Mouse (Mus musculus) hindbrain, embryonic 11.5 days (tissue): Measurements from ENCODE around the gene Runx1. TPM values are rescaled to one million over a fixed set of nuclear protein-coding genes. Genes with fewer than 3 reads are reported as not detected.

Experiments used
- ATAC-seq: fragments of 200-750 bp; cut with Nextera tagmentation; 2 replicates; pipeline ENCODE4 v1.8.0; 2017; ENCODE audit warnings: mild to moderate bottlenecking, moderate TSS enrichment, moderate library complexity; ENCODE audit not compliant: low FRiP score
- DNase-seq: peaks from one replicate; pipeline ENCODE4 v3.0.0-alpha.2; 2015; ENCODE audit warnings: low spot score
- H3K27ac ChIP-seq: fragments of 300-500 bp; sonication (generic); 2 replicates; pipeline ENCODE4 v1.5.1; 2014; ENCODE audit warnings: mild to moderate bottlenecking, low read depth, low read length
- H3K27me3 ChIP-seq: fragments of 300-500 bp; sonication (generic); 2 replicates; pipeline ENCODE4 v1.6.1; 2014; ENCODE audit warnings: mild to moderate bottlenecking, low read length, moderate library complexity, mixed read lengths; ENCODE audit not compliant: control insufficient read depth, insufficient read depth
- H3K36me3 ChIP-seq: fragments of 300-500 bp; sonication (generic); 2 replicates; pipeline ENCODE4 v1.6.1; 2014; ENCODE audit warnings: mild to moderate bottlenecking, low read length, moderate library complexity, mixed read lengths; ENCODE audit not compliant: control insufficient read depth, insufficient read depth
- H3K4me1 ChIP-seq: fragments of 300-500 bp; sonication (generic); replicated peaks from 2 replicates; pipeline ENCODE4 v1.6.1; 2014; ENCODE audit warnings: low read length, mixed read lengths; ENCODE audit not compliant: control insufficient read depth, insufficient read depth
- H3K4me2 ChIP-seq: fragments of 300-500 bp; sonication (generic); replicated peaks from 2 replicates; pipeline ENCODE4 v1.6.1; 2014; ENCODE audit warnings: mild to moderate bottlenecking, low read depth, low read length
- H3K4me3 ChIP-seq: fragments of 300-500 bp; sonication (generic); 2 replicates; pipeline ENCODE4 v1.5.1; 2014; ENCODE audit warnings: low read depth, low read length
- H3K9ac ChIP-seq: fragments of 300-500 bp; sonication (generic); 2 replicates; pipeline ENCODE4 v1.6.1; 2014; ENCODE audit warnings: low read depth, low read length
- H3K9me3 ChIP-seq: fragments of 300-500 bp; sonication (generic); 2 replicates; pipeline ENCODE4 v1.6.1; 2016; ENCODE audit warnings: low read length; ENCODE audit not compliant: control insufficient read depth
- WGBS: fragments of 180-500 bp; shearing (Covaris S2); extraction: QIAGEN DNeasy Blood & Tissue Kit; methylation state at CpG from one replicate; pipeline ENCODE4 v1.1.7; 2014; 5-methylcytosine and 5-hydroxymethylcytosine counted together
- polyA plus RNA-seq: library from polyadenylated mRNA; unstranded; fragments of >200 nt; fragmentation: Nextera tagmentation; extraction: Ambion mirVana; gene quantifications from 2 replicates; pipeline ENCODE4 v1.2.1, GENCODE M21; 2014

Gene Runx1
- polyA plus RNA-seq, 1 experiment from 2014 or later = 2.6 TPM

DNA sequence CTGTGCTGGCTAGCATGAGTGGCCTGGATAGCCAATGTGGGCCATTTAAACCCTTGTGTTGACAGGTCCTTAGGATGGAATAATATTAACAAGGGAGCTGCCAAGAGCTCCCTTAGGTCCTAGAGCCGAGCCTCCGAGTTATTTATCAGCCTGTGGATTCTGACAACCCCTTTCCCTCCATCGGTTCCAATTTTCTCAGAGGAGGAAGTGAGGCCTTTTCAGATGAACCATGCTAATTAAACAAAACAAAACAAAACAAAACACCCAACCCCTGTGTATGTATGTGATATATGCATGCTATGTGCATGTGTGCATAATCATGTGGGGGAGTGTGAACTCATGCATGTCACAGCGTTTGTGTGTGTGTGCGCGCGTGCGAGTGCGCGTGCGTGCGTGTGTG, 3.3 kb downstream of the Runx1 start:
- H3K36me3 ChIP-seq = no peaks in the 10 kb centered on the region
- H3K4me1 ChIP-seq = no peaks in the 10 kb centered on the region
- DNase-seq (no peak), ATAC-seq (no peak)
- no peaks in the 10 kb centered on the region for H3K27me3 ChIP-seq
- H3K4me3 ChIP-seq = no peak overlapping the region
- H3K27ac ChIP-seq = no peak overlapping the region
- WGBS = 82% methylated on average over 12 of the region's 12 CpGs
- H3K9ac ChIP-seq = no peak overlapping the region
- H3K9me3 ChIP-seq = no peaks in the 10 kb centered on the region
- H3K4me2 ChIP-seq = no peak overlapping the region

DNA sequence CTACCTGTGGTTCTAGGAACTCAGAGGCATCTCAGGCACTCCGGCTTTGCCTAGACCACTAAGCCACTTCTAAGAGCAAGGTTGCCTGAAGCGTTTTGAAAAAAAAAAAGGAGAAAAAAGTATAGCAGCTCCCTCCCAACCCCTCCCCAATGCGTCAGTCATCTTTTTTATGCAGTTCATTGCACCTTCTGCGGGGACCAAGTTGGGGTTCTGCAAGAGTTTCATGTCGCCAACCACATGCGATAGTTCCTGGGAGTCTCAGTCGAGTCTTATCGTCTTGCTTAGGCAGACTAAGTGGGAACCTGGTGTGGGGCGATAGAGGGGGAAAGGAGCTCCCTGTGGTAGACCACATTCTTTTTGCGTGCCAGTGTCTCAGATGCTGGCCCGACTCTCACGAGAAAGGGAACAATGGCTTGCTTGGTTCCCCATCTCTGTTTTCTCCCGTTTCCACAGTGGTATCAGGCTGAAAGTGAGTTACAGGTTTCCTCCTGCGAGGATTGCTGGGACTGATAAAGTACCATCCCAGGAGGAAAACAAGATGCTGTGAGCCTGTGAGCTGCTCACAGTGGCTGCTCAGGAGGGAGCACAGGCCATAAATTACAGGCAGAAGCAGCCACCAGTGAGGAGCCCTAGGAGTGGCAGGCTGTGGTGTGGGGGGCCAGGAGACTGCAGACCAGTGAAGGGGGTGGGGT, 3.9 kb downstream of the Runx1 start:
- WGBS = 62% methylated on average over 14 of the region's 14 CpGs
- Histone ChIP-seq H3K27ac (no peak overlapping the region), H3K4me2 (no peak overlapping the region), H3K9me3 (no peaks in the 10 kb centered on the region), H3K4me1 (no peaks in the 10 kb centered on the region), H3K27me3 (no peaks in the 10 kb centered on the region), H3K36me3 (no peaks in the 10 kb centered on the region), H3K4me3 (no peak overlapping the region), H3K9ac (no peak overlapping the region)
- DNase-seq (no peak), ATAC-seq (no peak)

GRCm38 (mm10) chr16:92821596-92821937, 4.4 kb downstream of the Runx1 start:
- no peak overlapping the region for H3K4me2 ChIP-seq
- no peak overlapping the region for H3K9ac ChIP-seq
- ATAC-seq (no peak), DNase-seq (no peak)
- H3K4me1 ChIP-seq = no peaks in the 10 kb centered on the region
- 88% methylated on average over 5 of the region's 5 CpGs for WGBS
- H3K36me3 ChIP-seq = no peaks in the 10 kb centered on the region
- no peak overlapping the region for H3K27ac ChIP-seq
- H3K9me3 ChIP-seq = no peaks in the 10 kb centered on the region
- no peak overlapping the region for H3K4me3 ChIP-seq
- H3K27me3 ChIP-seq = no peaks in the 10 kb centered on the region

DNA sequence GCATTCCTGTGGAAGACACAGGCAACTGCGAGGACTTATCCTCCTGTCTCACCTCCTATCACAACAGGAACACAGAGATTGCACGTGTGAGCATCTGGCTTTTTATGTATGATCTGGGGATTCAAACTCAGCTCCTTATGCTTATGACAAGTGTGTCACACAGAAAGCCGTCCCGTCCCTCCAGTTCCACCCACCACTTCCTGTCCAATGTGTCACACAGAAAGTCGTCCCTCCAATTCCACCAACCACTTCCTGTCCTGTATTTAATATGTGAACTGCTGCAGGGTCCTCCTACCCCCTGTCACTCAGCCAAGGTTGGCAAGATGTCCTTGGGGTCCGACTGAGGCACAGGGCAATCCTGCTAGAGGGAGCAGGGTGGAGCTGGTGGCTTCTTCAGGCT, 5.5 kb downstream of the Runx1 start:
- Histone ChIP-seq H3K27me3 (no peaks in the 10 kb centered on the region), H3K4me1 (no peaks in the 10 kb centered on the region), H3K9me3 (no peaks in the 10 kb centered on the region), H3K36me3 (no peaks in the 10 kb centered on the region), H3K4me3 (no peak overlapping the region), H3K9ac (no peak overlapping the region), H3K27ac (no peak overlapping the region), H3K4me2 (no peak overlapping the region)
- ATAC-seq (no peak), DNase-seq (no peak)
- WGBS = 86% methylated on average over 6 of the region's 6 CpGs

- WGBS = 91% methylated on average over 8 of the region's 8 CpGs
- H3K27ac ChIP-seq = no peak overlapping the region
- H3K27me3 ChIP-seq = no peaks in the 10 kb centered on the region
- no peak overlapping the region for H3K4me3 ChIP-seq
- H3K4me1 ChIP-seq = no peaks in the 10 kb centered on the region
- no peaks in the 10 kb centered on the region for H3K9me3 ChIP-seq
- ATAC-seq = no peak
- no peak overlapping the region for H3K4me2 ChIP-seq
- H3K9ac ChIP-seq = no peak overlapping the region
- DNase-seq = no peak
- no peaks in the 10 kb centered on the region for H3K36me3 ChIP-seq
These were observed 7.3 kb downstream of the Runx1 start for GRCm38 (mm10) chr16:92818480-92819269.

DNA sequence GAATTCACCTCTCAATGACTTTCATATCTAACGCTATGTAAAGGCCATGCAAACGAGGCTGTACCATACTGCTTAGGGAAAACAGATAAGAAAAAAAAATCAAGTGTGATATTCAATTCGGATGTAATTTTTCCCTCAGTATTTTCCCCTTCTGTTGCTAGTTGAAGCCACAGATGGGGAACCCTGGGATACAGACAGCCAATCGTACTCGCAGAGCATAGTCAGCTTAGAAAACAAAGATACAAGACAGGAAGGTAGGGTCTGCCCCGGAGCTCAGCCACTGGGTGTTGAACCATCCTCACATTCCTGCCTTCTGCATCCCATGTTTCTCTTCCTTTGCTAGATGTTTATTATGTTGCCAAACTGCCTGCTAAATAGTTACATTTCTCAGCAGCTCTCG, 9.9 kb downstream of the Runx1 start:
- Histone ChIP-seq H3K36me3 (no peaks in the 10 kb centered on the region), H3K4me3 (no peak overlapping the region), H3K4me1 (no peaks in the 10 kb centered on the region), H3K9me3 (no peaks in the 10 kb centered on the region), H3K27ac (no peak overlapping the region), H3K27me3 (no peaks in the 10 kb centered on the region), H3K4me2 (no peak overlapping the region), H3K9ac (no peak overlapping the region)
- WGBS = 91% methylated on average over 7 of the region's 7 CpGs
- no peak for ATAC-seq
- DNase-seq = no peak

DNA sequence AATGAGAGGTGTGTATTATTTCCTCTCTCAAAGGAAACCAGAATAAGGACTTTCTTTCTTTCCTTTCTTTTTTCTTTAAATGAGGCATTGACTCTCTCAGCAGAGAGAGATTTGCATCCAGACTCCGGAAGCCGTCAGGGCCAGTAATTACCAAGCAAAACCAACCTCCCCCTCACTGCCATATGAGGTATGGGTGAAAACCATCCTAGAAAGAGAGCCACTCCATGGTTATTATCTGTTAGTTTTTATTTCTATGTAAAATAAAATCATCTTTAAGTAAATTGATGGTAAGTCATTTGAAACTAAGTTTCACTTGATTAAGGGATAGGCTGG, 10.8 kb downstream of the Runx1 start:
- DNase-seq (no peak), ATAC-seq (no peak)
- Histone ChIP-seq H3K9ac (no peak overlapping the region), H3K27me3 (no peaks in the 10 kb centered on the region), H3K4me2 (no peak overlapping the region), H3K36me3 (no peaks in the 10 kb centered on the region), H3K9me3 (no peaks in the 10 kb centered on the region), H3K27ac (no peak overlapping the region), H3K4me1 (no peaks in the 10 kb centered on the region), H3K4me3 (no peak overlapping the region)
- 80% methylated on average over 2 of the region's 2 CpGs for WGBS

GRCm38 (mm10) chr16:92814366-92815194, 11.4 kb downstream of the Runx1 start:
- DNase-seq (no peak), ATAC-seq (no peak)
- Histone ChIP-seq H3K27me3 (no peaks in the 10 kb centered on the region), H3K4me1 (no peaks in the 10 kb centered on the region), H3K4me3 (no peak overlapping the region), H3K27ac (no peak overlapping the region), H3K4me2 (no peak overlapping the region), H3K9ac (no peak overlapping the region), H3K9me3 (no peaks in the 10 kb centered on the region), H3K36me3 (no peaks in the 10 kb centered on the region)
- 79% methylated on average over 5 of the region's 5 CpGs for WGBS
